In the genomic region with DNA sequence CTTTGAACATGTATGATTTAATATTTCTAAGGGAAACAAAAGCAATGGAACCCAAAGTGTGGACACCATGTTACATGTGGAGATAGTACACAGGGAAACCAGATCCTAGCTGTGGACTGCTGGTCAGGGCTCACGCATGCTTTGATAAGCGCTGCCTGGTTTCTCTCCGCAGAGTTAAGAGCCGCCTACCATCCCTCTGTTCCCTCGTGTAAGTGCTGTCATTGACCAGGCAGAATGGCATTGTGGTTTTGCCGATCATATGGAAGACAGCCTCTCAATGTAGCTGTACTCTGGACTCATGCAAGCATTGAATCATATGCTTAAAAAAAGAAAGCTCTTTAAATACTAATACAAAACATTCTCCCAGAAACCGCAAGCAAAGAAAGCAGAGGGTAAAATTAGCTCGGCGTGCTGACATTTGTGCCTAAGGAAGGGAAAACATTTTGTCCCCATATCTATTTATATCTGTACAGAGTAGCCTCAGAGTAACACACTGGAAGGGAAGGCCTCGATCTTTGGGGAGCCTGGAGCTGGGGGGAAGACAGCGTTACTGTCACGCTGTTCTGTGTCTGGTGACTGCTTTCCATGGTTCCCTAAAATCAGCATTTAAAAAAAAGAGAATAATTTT, we compare ENCODE assay signal across 36 mouse cellular contexts. TPM values are rescaled to one million over a fixed set of nuclear protein-coding genes. Genes with fewer than 3 reads are reported as not detected.
A peak's percentile ranks its signal among the peaks of the same experiment; 100 is the strongest.
DNase-seq lines count a peak whose midpoint lies in the region; ATAC-seq lines count a peak whose summit lies in the region.
"Had no signal": no experiment of that assay in that cellular context is flagged by ENCODE, and none has a peak within 500 bp of the region (broad histone marks: within the 10 kb centered on the region; RNA-seq: fewer than 3 reads in every experiment).

No protein-coding gene starts in this region.

- no peak overlapping the region for H3K27ac ChIP-seq in heart, embryonic 10.5 days
- H3K27ac ChIP-seq in heart, embryonic 14.5 days (replicated peaks in 1 of 2; ENCODE audit: control insufficient read depth in 1 of 2, insufficient read depth in 1 of 2, low read depth in 2 of 2, low read length in 2 of 2): peak overlapping the region in 1 of 2 experiments; percentile 3; a peak in 1 of 4 replicates
- H3K27ac ChIP-seq: hindbrain, postnatal 0 days; left cerebral cortex, adult 2 months; neural tube, embryonic 12.5 days had no signal

- no peaks in the 10 kb centered on the region for H3K9me3 ChIP-seq in heart, embryonic 10.5 days
- H3K9me3 ChIP-seq in heart, embryonic 14.5 days (ENCODE audit: control insufficient read depth, low read length): no peaks in the 10 kb centered on the region
- H3K9me3 ChIP-seq: G1E; neural tube, embryonic 12.5 days had no signal

- H3K36me3 ChIP-seq in heart, embryonic 10.5 days: no peaks in the 10 kb centered on the region
- H3K36me3 ChIP-seq in heart, embryonic 14.5 days (ENCODE audit: control insufficient read depth, insufficient read depth, low read length): no peaks in the 10 kb centered on the region
- H3K36me3 ChIP-seq: G1E; neural tube, embryonic 12.5 days had no signal

- H3K27me3 ChIP-seq in heart, embryonic 10.5 days (ENCODE audit: insufficient read depth, poor library complexity, severe bottlenecking): peaks cover 5% of the 10 kb centered on the region; the same call in 1 of the 2 replicates
- H3K27me3 ChIP-seq in heart, embryonic 14.5 days (ENCODE audit: control insufficient read depth, insufficient read depth, low read length): no peaks in the 10 kb centered on the region
- H3K27me3 ChIP-seq: CH12.LX; neural tube, embryonic 12.5 days; Patski had no signal

- ATAC-seq in heart, embryonic 14.5 days (ENCODE audit: insufficient number of reproducible peaks, insufficient read depth, low FRiP score, low read depth): no peak
- ATAC-seq: forebrain, embryonic 16.5 days; hindbrain, postnatal 0 days; intestine, embryonic 16.5 days; Patski had no signal

- 70% methylated on average over 12 of the region's 12 CpGs for WGBS in heart, embryonic 10.5 days
- 37% methylated on average over 12 of the region's 12 CpGs for WGBS in heart, embryonic 14.5 days

- no peak overlapping the region for H3K4me3 ChIP-seq in heart, embryonic 10.5 days
- H3K4me3 ChIP-seq in heart, embryonic 14.5 days (ENCODE audit: control insufficient read depth in 1 of 2, insufficient read depth in 1 of 2, low read depth in 1 of 2, low read length in 2 of 2): no peak overlapping the region
- H3K4me3 ChIP-seq: left cerebral cortex, adult 2 months; neural tube, embryonic 12.5 days had no signal

- peak overlapping the region; percentile 50 for H3K4me2 ChIP-seq in heart, embryonic 14.5 days (ENCODE audit: low read length)
- H3K4me2 ChIP-seq: neural tube, embryonic 12.5 days had no signal

- H3K9ac ChIP-seq in heart, embryonic 14.5 days (ENCODE audit: low read length): peak overlapping the region; percentile 8; the same call in 1 of the 2 replicates
- H3K9ac ChIP-seq: neural tube, embryonic 12.5 days had no signal

- no peaks in the 10 kb centered on the region for H3K4me1 ChIP-seq in heart, embryonic 10.5 days
- H3K4me1 ChIP-seq in heart, embryonic 14.5 days (ENCODE audit: control insufficient read depth in 2 of 2, insufficient read depth in 2 of 2, low read length in 2 of 2): 0 out of 4 replicates have a peak, but pooled peaks cover 2 to 4% of the 10 kb centered on the region in 2 experiments
- H3K4me1 ChIP-seq: neural tube, embryonic 12.5 days had no signal

- peak; percentile 84 for DNase-seq in heart, adult 11 months
- no peak for DNase-seq in heart, embryonic 10.5 days (ENCODE audit: low spot score)
- no peak for DNase-seq in heart, postnatal 4 days
- DNase-seq in right cerebral cortex, adult 2 months (ENCODE audit: low spot score in 2 of 2): peak; percentile 13 to 26
- DNase-seq in right cerebral cortex, postnatal 25 days: no peak
- peak; percentile 23 for DNase-seq in telencephalon, adult 2 months (ENCODE audit: low read depth, low spot score)
- no peak for DNase-seq in B cell, adult 2 months
- DNase-seq: cerebellum, adult 18-20 months; cerebellum, postnatal 25 days; kidney, adult 9 months; kidney, postnatal 14 days; lung, postnatal 4 days; midbrain, embryonic 14.5 days; retina, postnatal 1 day; thymus, adult 2 months; thymus, postnatal 4 days had no signal

RNA-seq across cellular contexts. Expression of gene Trpd52l3, which starts 17.0 kb away (rescaled TPM):
- polyA plus RNA-seq in heart, embryonic 10.5 days (2016; fragmentation: Nextera tagmentation; extraction: Ambion mirVana): not detected in 2 replicates
- polyA plus RNA-seq in heart, embryonic 14.5 days (2014; fragmentation: Nextera tagmentation; extraction: Ambion mirVana): not detected in 2 replicates
- not detected for total RNA-seq in heart, postnatal 4 days (2021)
- total RNA-seq: adrenal gland, adult 18-20 months; CH12.LX; gastrocnemius, postnatal 4 days; hindbrain, postnatal 0 days; layer of hippocampus, adult 18-20 months; left cerebral cortex, adult 2 months; liver, adult 2 months; megakaryocyte-erythroid progenitor cell, adult 5-6 weeks had no signal
- polyA plus RNA-seq: forebrain, embryonic 16.5 days; G1E; hindbrain, embryonic 11.5 days; hindbrain, postnatal 0 days; intestine, embryonic 16.5 days; limb, embryonic 11.5 days; liver, adult 2 months; liver, embryonic 16.5 days; lung, embryonic 16.5 days; midbrain, embryonic 14.5 days; neural tube, embryonic 12.5 days; Patski; small intestine, adult 2 months; stomach, embryonic 16.5 days had no signal

RNA-seq across cellular contexts. Expression of gene Uhrf2, which starts 43.7 kb away (rescaled TPM):
- 56.6 and 65.2 TPM in 2 replicates for polyA plus RNA-seq in heart, embryonic 10.5 days (2016; fragmentation: Nextera tagmentation; extraction: Ambion mirVana)
- polyA plus RNA-seq in heart, embryonic 14.5 days (2014; fragmentation: Nextera tagmentation; extraction: Ambion mirVana): 50.1 and 54.6 TPM in 2 replicates
- total RNA-seq in heart, postnatal 4 days (2021): 10 to 100 TPM; 30.4 to 33.0 TPM

Comparison
In these comparisons a context has a peak if more than half of its experiments do, and no peak if none do; other contexts are left out.
1. DNase-seq: peak in heart, adult 11 months (single experiment), right cerebral cortex, adult 2 months (2 of 2) and telencephalon, adult 2 months (single experiment); none in heart, embryonic 10.5 days (single experiment), heart, postnatal 4 days (single experiment), right cerebral cortex, postnatal 25 days (single experiment) and B cell, adult 2 months (0 of 2).